14 mouse cellular contexts compared by ENCODE assay signal in the genomic region with DNA sequence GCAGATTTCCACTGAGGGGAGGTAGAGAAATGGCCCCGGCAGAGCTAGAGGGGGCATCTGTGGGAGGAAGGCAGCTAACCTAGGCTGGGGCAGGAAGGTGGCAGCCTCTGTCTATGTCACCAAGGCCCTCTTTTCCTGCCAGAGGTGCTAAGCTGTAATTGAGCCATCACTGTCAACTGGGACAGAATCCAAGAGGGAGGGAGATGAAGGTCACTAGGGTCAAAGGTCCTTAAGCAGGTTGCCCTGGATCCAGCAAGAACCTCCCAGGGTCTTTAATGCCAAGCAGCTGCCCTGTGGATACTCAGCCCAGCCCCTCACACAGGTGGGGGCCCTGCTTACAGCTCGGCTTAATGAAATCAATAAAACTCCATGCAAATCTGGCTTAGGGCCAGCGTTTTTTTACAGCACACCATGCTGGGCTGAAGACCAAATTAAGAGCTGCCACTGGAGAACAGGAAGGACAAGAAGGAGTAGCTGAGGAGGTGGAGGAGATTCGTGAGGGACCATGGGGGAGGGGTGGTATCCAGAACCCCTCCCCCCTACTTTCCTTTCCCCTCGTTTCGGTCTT. TPM values are rescaled to one million over a fixed set of nuclear protein-coding genes. Genes with fewer than 3 reads are reported as not detected.
DNase-seq lines count a peak whose midpoint lies in the region; ATAC-seq and TF ChIP-seq lines count a peak whose summit lies in the region.
"Had no signal": no experiment of that assay in that cellular context is flagged by ENCODE, and none has a peak within 500 bp of the region (broad histone marks: within the 10 kb centered on the region; RNA-seq: fewer than 3 reads in every experiment).

No protein-coding gene starts in this region.

- H3K4me1 ChIP-seq in hindbrain, postnatal 0 days (ENCODE audit: insufficient read depth, low read length), result 0 out of 2 replicates have a peak, but pooled peaks cover 5% of the 10 kb centered on the region
- H3K4me1 ChIP-seq in hindbrain, embryonic 11.5 days (replicated peaks; ENCODE audit: control insufficient read depth, insufficient read depth, low read length), result peaks cover 1% of the 10 kb centered on the region
- H3K4me1 ChIP-seq in midbrain, embryonic 11.5 days (ENCODE audit: control insufficient read depth, insufficient read depth, low read length), result peaks cover 2% of the 10 kb centered on the region; the same call in 1 of the 2 replicates
- H3K4me1 ChIP-seq in midbrain, embryonic 13.5 days (replicated peaks), result peaks cover 13% of the 10 kb centered on the region
- peaks cover 37% of the 10 kb centered on the region for H3K4me1 ChIP-seq in limb, embryonic 12.5 days (replicated peaks)

- H3K27me3 ChIP-seq in hindbrain, postnatal 0 days (ENCODE audit: insufficient read depth, low read length), result no peaks in the 10 kb centered on the region
- H3K27me3 ChIP-seq in hindbrain, embryonic 11.5 days (ENCODE audit: control insufficient read depth, insufficient read depth, low read length), result no peaks in the 10 kb centered on the region
- H3K27me3 ChIP-seq in midbrain, embryonic 11.5 days (ENCODE audit: control insufficient read depth, insufficient read depth, low read length), result no peaks in the 10 kb centered on the region
- H3K27me3 ChIP-seq in midbrain, embryonic 13.5 days, result peaks cover 12% of the 10 kb centered on the region
- H3K27me3 ChIP-seq in limb, embryonic 12.5 days, result no peaks in the 10 kb centered on the region
- H3K27me3 ChIP-seq: embryonic facial prominence, embryonic 12.5 days had no signal

- H3K36me3 ChIP-seq in hindbrain, postnatal 0 days (ENCODE audit: insufficient read depth, low read length), result no peaks in the 10 kb centered on the region
- H3K36me3 ChIP-seq in hindbrain, embryonic 11.5 days (ENCODE audit: control insufficient read depth, insufficient read depth, low read length), result no peaks in the 10 kb centered on the region
- H3K36me3 ChIP-seq in midbrain, embryonic 11.5 days (ENCODE audit: control insufficient read depth, insufficient read depth, low read length), result no peaks in the 10 kb centered on the region
- H3K36me3 ChIP-seq in midbrain, embryonic 13.5 days, result no peaks in the 10 kb centered on the region
- H3K36me3 ChIP-seq in limb, embryonic 12.5 days, result no peaks in the 10 kb centered on the region
- H3K36me3 ChIP-seq: embryonic facial prominence, embryonic 12.5 days; G1E had no signal

- 18% methylated on average over 6 of the region's 6 CpGs for WGBS in hindbrain, postnatal 0 days
- 31% methylated on average over 6 of the region's 6 CpGs for WGBS in hindbrain, embryonic 11.5 days
- 35% methylated on average over 6 of the region's 6 CpGs for WGBS in midbrain, embryonic 11.5 days
- 25% methylated on average over 6 of the region's 6 CpGs for WGBS in midbrain, embryonic 13.5 days
- WGBS in limb, embryonic 12.5 days, result 7% methylated on average over 6 of the region's 6 CpGs

- H3K27ac ChIP-seq in hindbrain, postnatal 0 days, result no peak overlapping the region
- no peak overlapping the region for H3K27ac ChIP-seq in hindbrain, embryonic 11.5 days (ENCODE audit: low read depth, low read length)
- no peak overlapping the region for H3K27ac ChIP-seq in midbrain, embryonic 11.5 days (ENCODE audit: low read depth, low read length)
- no peak overlapping the region for H3K27ac ChIP-seq in midbrain, embryonic 13.5 days
- H3K27ac ChIP-seq in limb, embryonic 12.5 days, result no peak overlapping the region
- H3K27ac ChIP-seq: embryonic facial prominence, embryonic 12.5 days had no signal

- peak; percentile 59 for DNase-seq in hindbrain, postnatal 0 days (ENCODE audit: low spot score)
- DNase-seq in hindbrain, embryonic 11.5 days (ENCODE audit: low spot score), result no peak
- DNase-seq in midbrain, embryonic 11.5 days (ENCODE audit: low spot score, missing footprints), result peak; percentile 84
- DNase-seq in ZHBTc4 (ENCODE audit: low read depth, low spot score), result peak; percentile 74
- DNase-seq in urinary bladder, postnatal 25 days (ENCODE audit: low spot score), result no peak
- no peak for DNase-seq in layer of hippocampus, postnatal 10 days (ENCODE audit: low spot score in 2 of 2)
- DNase-seq: adrenal gland, adult 8-10 months; cerebellum, adult 11 months; forebrain, postnatal 0 days; lung, adult 18-20 months had no signal

- ATAC-seq in hindbrain, postnatal 0 days, result no peak
- ATAC-seq in hindbrain, embryonic 11.5 days (ENCODE audit: low FRiP score), result no peak
- no peak for ATAC-seq in midbrain, embryonic 11.5 days (ENCODE audit: low FRiP score)
- ATAC-seq in midbrain, embryonic 13.5 days, result no peak
- ATAC-seq in limb, embryonic 12.5 days (ENCODE audit: insufficient number of reproducible peaks, insufficient read depth, low FRiP score, low TSS enrichment, low read depth), result peak; percentile 48; the same call in 1 of the 2 replicates
- ATAC-seq: forebrain, postnatal 0 days had no signal

- H3K9ac ChIP-seq in hindbrain, postnatal 0 days (replicated peaks; ENCODE audit: low read length), result no peak overlapping the region
- H3K9ac ChIP-seq in hindbrain, embryonic 11.5 days (ENCODE audit: low read depth, low read length), result no peak overlapping the region
- no peak overlapping the region for H3K9ac ChIP-seq in midbrain, embryonic 11.5 days (ENCODE audit: low read length)
- H3K9ac ChIP-seq in midbrain, embryonic 13.5 days (replicated peaks), result no peak overlapping the region
- no peak overlapping the region for H3K9ac ChIP-seq in limb, embryonic 12.5 days (replicated peaks)
- H3K9ac ChIP-seq: embryonic facial prominence, embryonic 12.5 days; forebrain, postnatal 0 days had no signal

- H3K4me3 ChIP-seq in hindbrain, postnatal 0 days (ENCODE audit: low read length), result no peak overlapping the region
- no peak overlapping the region for H3K4me3 ChIP-seq in hindbrain, embryonic 11.5 days (ENCODE audit: low read depth, low read length)
- no peak overlapping the region for H3K4me3 ChIP-seq in midbrain, embryonic 11.5 days (ENCODE audit: low read depth, low read length)
- H3K4me3 ChIP-seq in midbrain, embryonic 13.5 days (replicated peaks), result no peak overlapping the region
- H3K4me3 ChIP-seq in limb, embryonic 12.5 days (replicated peaks), result no peak overlapping the region
- H3K4me3 ChIP-seq: embryonic facial prominence, embryonic 12.5 days had no signal

- peaks cover 6% of the 10 kb centered on the region; the same call in 1 of the 2 replicates for H3K9me3 ChIP-seq in hindbrain, postnatal 0 days (ENCODE audit: low read length)
- H3K9me3 ChIP-seq in hindbrain, embryonic 11.5 days (ENCODE audit: control insufficient read depth, low read length), result no peaks in the 10 kb centered on the region
- H3K9me3 ChIP-seq in midbrain, embryonic 11.5 days (ENCODE audit: control insufficient read depth, low read length), result no peaks in the 10 kb centered on the region; the same call in 1 of the 2 replicates
- H3K9me3 ChIP-seq in midbrain, embryonic 13.5 days, result peaks cover 7% of the 10 kb centered on the region; the same call in 1 of the 2 replicates
- peaks cover 10% of the 10 kb centered on the region for H3K9me3 ChIP-seq in limb, embryonic 12.5 days

- TF ChIP-seq CTCF in hindbrain, postnatal 0 days (IDR thresholded peaks at IDR 0.05; ENCODE audit: low read depth), result no peak

- no peak overlapping the region for H3K4me2 ChIP-seq in hindbrain, postnatal 0 days (ENCODE audit: low read depth, low read length)
- H3K4me2 ChIP-seq in hindbrain, embryonic 11.5 days (replicated peaks; ENCODE audit: low read depth, low read length), result no peak overlapping the region
- H3K4me2 ChIP-seq in midbrain, embryonic 11.5 days, result no peak overlapping the region
- H3K4me2 ChIP-seq in midbrain, embryonic 13.5 days (replicated peaks), result no peak overlapping the region
- H3K4me2 ChIP-seq in limb, embryonic 12.5 days, result no peak overlapping the region
- H3K4me2 ChIP-seq: embryonic facial prominence, embryonic 12.5 days had no signal

RNA-seq across cellular contexts. Expression of a gene that starts 29.5 kb away (rescaled TPM):
- total RNA-seq in hindbrain, postnatal 0 days (2014; rRNA removed), result 22.6 and 36.6 TPM in 2 replicates
- polyA plus RNA-seq in hindbrain, postnatal 0 days (2015; fragmentation: Nextera tagmentation; extraction: Ambion mirVana), result 62.9 and 63.3 TPM in 2 replicates
- 20.3 and 23.8 TPM in 2 replicates for polyA plus RNA-seq in hindbrain, embryonic 11.5 days (2014; fragmentation: Nextera tagmentation; extraction: Ambion mirVana)
- 29.9 and 31.0 TPM in 2 replicates for polyA plus RNA-seq in midbrain, embryonic 11.5 days (2014; fragmentation: Nextera tagmentation; extraction: Ambion mirVana)
- polyA plus RNA-seq in midbrain, embryonic 13.5 days (2015; fragmentation: Nextera tagmentation; extraction: Ambion mirVana), result 31.8 and 32.6 TPM in 2 replicates
- 17.1 and 17.5 TPM in 2 replicates for polyA plus RNA-seq in limb, embryonic 12.5 days (2016; fragmentation: Nextera tagmentation; extraction: Ambion mirVana)
- 10 to 100 TPM; 13.3 to 17.9 TPM for total RNA-seq in layer of hippocampus, postnatal 10 days (2021)
- total RNA-seq: G1E had no signal
- polyA plus RNA-seq: G1E had no signal

Comparison
In these comparisons a context has a peak if more than half of its experiments do, and no peak if none do; other contexts are left out.
1. DNase-seq: peak in hindbrain, postnatal 0 days (single experiment), midbrain, embryonic 11.5 days (single experiment) and ZHBTc4 (single experiment); none in hindbrain, embryonic 11.5 days (single experiment), urinary bladder, postnatal 25 days (single experiment) and layer of hippocampus, postnatal 10 days (0 of 2).